In genomic region chr5:151027171-151027570, GRCm38 (mm10) we compare ENCODE assay signal across 10 mouse cellular contexts.
A peak's percentile ranks its signal among the peaks of the same experiment; 100 is the strongest.
DNase-seq lines count a peak whose midpoint lies in the region; ATAC-seq and TF ChIP-seq lines count a peak whose summit lies in the region.
"Had no signal": no experiment of that assay in that cellular context is flagged by ENCODE, and none has a peak within 500 bp of the region (broad histone marks: within the 10 kb centered on the region; RNA-seq: fewer than 3 reads in every experiment).

No protein-coding gene starts in this region.

- H3K36me3 ChIP-seq in neural tube, embryonic 11.5 days (ENCODE audit: control insufficient read depth, insufficient read depth, low read length), result no peaks in the 10 kb centered on the region
- H3K36me3 ChIP-seq in neural tube, embryonic 15.5 days, result no peaks in the 10 kb centered on the region
- no peaks in the 10 kb centered on the region for H3K36me3 ChIP-seq in embryonic facial prominence, embryonic 11.5 days (replicated peaks; ENCODE audit: control insufficient read depth, insufficient read depth, low read depth, low read length)
- no peaks in the 10 kb centered on the region for H3K36me3 ChIP-seq in hindbrain, postnatal 0 days (ENCODE audit: insufficient read depth, low read length)
- H3K36me3 ChIP-seq in kidney, adult 2 months (ENCODE audit: control insufficient read depth, insufficient read depth, low read length), result no peaks in the 10 kb centered on the region

- no peak overlapping the region for H3K4me3 ChIP-seq in neural tube, embryonic 11.5 days (ENCODE audit: low read depth, low read length)
- H3K4me3 ChIP-seq in neural tube, embryonic 15.5 days (replicated peaks), result no peak overlapping the region
- no peak overlapping the region for H3K4me3 ChIP-seq in embryonic facial prominence, embryonic 11.5 days (ENCODE audit: low read depth, low read length)
- H3K4me3 ChIP-seq in hindbrain, postnatal 0 days (ENCODE audit: low read length), result no peak overlapping the region
- H3K4me3 ChIP-seq in kidney, adult 2 months (ENCODE audit: insufficient read depth, low read depth, low read length), result no peak overlapping the region

- no peaks in the 10 kb centered on the region for H3K9me3 ChIP-seq in neural tube, embryonic 11.5 days (ENCODE audit: control insufficient read depth, low read length)
- no peaks in the 10 kb centered on the region for H3K9me3 ChIP-seq in neural tube, embryonic 15.5 days (replicated peaks)
- no peaks in the 10 kb centered on the region for H3K9me3 ChIP-seq in embryonic facial prominence, embryonic 11.5 days (replicated peaks; ENCODE audit: control insufficient read depth, low read length)
- no peaks in the 10 kb centered on the region for H3K9me3 ChIP-seq in hindbrain, postnatal 0 days (ENCODE audit: low read length)

- WGBS in neural tube, embryonic 11.5 days, result 34% methylated on average over 7 of the region's 7 CpGs
- 30% methylated on average over 7 of the region's 7 CpGs for WGBS in neural tube, embryonic 15.5 days
- WGBS in embryonic facial prominence, embryonic 11.5 days, result 36% methylated on average over 7 of the region's 7 CpGs
- WGBS in hindbrain, postnatal 0 days, result 36% methylated on average over 7 of the region's 7 CpGs
- WGBS in kidney, adult 2 months, result 65% methylated on average over 7 of the region's 7 CpGs

- no peaks in the 10 kb centered on the region for H3K27me3 ChIP-seq in neural tube, embryonic 11.5 days (ENCODE audit: control insufficient read depth, insufficient read depth, low read length)
- H3K27me3 ChIP-seq in neural tube, embryonic 15.5 days (replicated peaks), result no peaks in the 10 kb centered on the region
- no peaks in the 10 kb centered on the region for H3K27me3 ChIP-seq in embryonic facial prominence, embryonic 11.5 days (ENCODE audit: control insufficient read depth, insufficient read depth, low read length)
- H3K27me3 ChIP-seq in hindbrain, postnatal 0 days (ENCODE audit: insufficient read depth, low read length), result no peaks in the 10 kb centered on the region
- no peaks in the 10 kb centered on the region for H3K27me3 ChIP-seq in kidney, adult 2 months (replicated peaks; ENCODE audit: control insufficient read depth, insufficient read depth, low read length)

- no peak overlapping the region for H3K27ac ChIP-seq in neural tube, embryonic 11.5 days (ENCODE audit: low read depth, low read length)
- H3K27ac ChIP-seq in neural tube, embryonic 15.5 days (replicated peaks), result no peak overlapping the region
- no peak overlapping the region for H3K27ac ChIP-seq in embryonic facial prominence, embryonic 11.5 days (replicated peaks; ENCODE audit: low read depth, low read length)
- H3K27ac ChIP-seq in hindbrain, postnatal 0 days, result no peak overlapping the region
- H3K27ac ChIP-seq in kidney, adult 2 months (ENCODE audit: insufficient read depth, low read depth, low read length), result no peak overlapping the region

- ATAC-seq in neural tube, embryonic 11.5 days (ENCODE audit: insufficient read depth, low FRiP score, low TSS enrichment), result peak; percentile 73; the same call in 1 of the 2 replicates
- ATAC-seq in neural tube, embryonic 15.5 days (ENCODE audit: low FRiP score), result no peak
- ATAC-seq in embryonic facial prominence, embryonic 11.5 days (replicated peaks; ENCODE audit: insufficient number of reproducible peaks, low FRiP score, low TSS enrichment, low read depth), result peak; percentile 80; the same call in 1 of the 2 replicates
- peak; percentile 65 for ATAC-seq in hindbrain, postnatal 0 days

- no peak overlapping the region for H3K4me2 ChIP-seq in neural tube, embryonic 11.5 days (ENCODE audit: low read depth)
- H3K4me2 ChIP-seq in neural tube, embryonic 15.5 days, result no peak overlapping the region
- H3K4me2 ChIP-seq in embryonic facial prominence, embryonic 11.5 days (ENCODE audit: low read depth, low read length), result no peak overlapping the region
- H3K4me2 ChIP-seq in hindbrain, postnatal 0 days (ENCODE audit: low read depth, low read length), result no peak overlapping the region

- 0 out of 2 replicates have a peak, but pooled peaks cover 3% of the 10 kb centered on the region for H3K4me1 ChIP-seq in neural tube, embryonic 11.5 days (ENCODE audit: control insufficient read depth, insufficient read depth, low read length)
- H3K4me1 ChIP-seq in neural tube, embryonic 15.5 days, result peaks cover 20% of the 10 kb centered on the region
- no peaks in the 10 kb centered on the region; the same call in 1 of the 2 replicates for H3K4me1 ChIP-seq in embryonic facial prominence, embryonic 11.5 days (ENCODE audit: control insufficient read depth, insufficient read depth, low read length)
- H3K4me1 ChIP-seq in hindbrain, postnatal 0 days (ENCODE audit: insufficient read depth, low read length), result peaks cover 5% of the 10 kb centered on the region
- peaks cover 6% of the 10 kb centered on the region; the same call in 1 of the 2 replicates for H3K4me1 ChIP-seq in kidney, adult 2 months (ENCODE audit: control insufficient read depth, insufficient read depth, low read length)

- DNase-seq in neural tube, embryonic 11.5 days (ENCODE audit: low spot score), result no peak
- peak; percentile 39 for DNase-seq in embryonic facial prominence, embryonic 11.5 days (ENCODE audit: low spot score)
- DNase-seq in hindbrain, postnatal 0 days (ENCODE audit: low spot score), result peak; percentile 64
- peak; percentile 87 for DNase-seq in retina, postnatal 1 day
- DNase-seq in thymus, postnatal 4 days, result no peak
- no peak for DNase-seq in kidney, adult 2 months
- no peak for DNase-seq in left cerebral cortex, postnatal 14 days (ENCODE audit: low spot score in 2 of 2)
- DNase-seq: gastrocnemius, postnatal 25 days; lung, adult 2 months had no signal

- H3K9ac ChIP-seq in neural tube, embryonic 11.5 days (ENCODE audit: low read length), result no peak overlapping the region
- no peak overlapping the region for H3K9ac ChIP-seq in neural tube, embryonic 15.5 days (replicated peaks)
- H3K9ac ChIP-seq in embryonic facial prominence, embryonic 11.5 days (replicated peaks; ENCODE audit: low read length), result no peak overlapping the region
- H3K9ac ChIP-seq in hindbrain, postnatal 0 days (replicated peaks; ENCODE audit: low read length), result no peak overlapping the region

- no peak for TF ChIP-seq POLR2A in kidney, adult 2 months (IDR thresholded peaks at IDR 0.05; ENCODE audit: low read depth, low read length)

- no peak for TF ChIP-seq CTCF in hindbrain, postnatal 0 days (IDR thresholded peaks at IDR 0.05; ENCODE audit: low read depth)
- no peak for TF ChIP-seq CTCF in kidney, adult 2 months (conservative IDR thresholded peaks at IDR 0.05; ENCODE audit: insufficient read depth, insufficient read length, low read depth, low read length)

- intact Hi-C loops in left cerebral cortex, postnatal 14 days (cut with DNase I), result loop anchor here (5.0 kb wide), 1 partner anchor 50 kb away; no protein-coding TSS in a partner anchor

Comparison
In these comparisons a context has a peak if more than half of its experiments do, and no peak if none do; other contexts are left out.
1. DNase-seq: peak in embryonic facial prominence, embryonic 11.5 days (single experiment), hindbrain, postnatal 0 days (single experiment) and retina, postnatal 1 day (single experiment); none in neural tube, embryonic 11.5 days (single experiment), thymus, postnatal 4 days (single experiment), kidney, adult 2 months (single experiment) and left cerebral cortex, postnatal 14 days (0 of 2).